Mouse (Mus musculus): ENCODE results near the gene Rin2.

GRCm38 (mm10) chr2:145812818-145813217 is 137.8 kb downstream of the Rin2 start:
- TF ChIP-seq CTCF (IDR thresholded peaks at IDR 0.05; ENCODE audit: extremely low read depth, insufficient read length, insufficient replicate concordance, low read depth, low read length) (no peak), POLR2A (IDR thresholded peaks at IDR 0.05; ENCODE audit: low read depth, low read length) (no peak)

Data from small intestine, adult 2 months (tissue).